Mouse (Mus musculus): ENCODE measurements at regions not wholly inside any gene's neighbourhood (a gene's known extent, or its start where the extent isn't known, plus 50 kb on each side); places are given as distances from the start of the nearest gene placed in this dataset.

GRCm38 (mm10) chr14:36819826-36820225 is 148.8 kb downstream of the Ccser2 start:
- no peak for ATAC-seq (ENCODE audit: insufficient number of reproducible peaks, insufficient read depth, low FRiP score, low read depth)
- no peaks in the 10 kb centered on the region for H3K36me3 ChIP-seq (ENCODE audit: control insufficient read depth, insufficient read depth, low read length)
- H3K27ac ChIP-seq (ENCODE audit: low read length): no peak overlapping the region
- no peak overlapping the region for H3K9ac ChIP-seq (replicated peaks; ENCODE audit: low read depth, low read length)
- H3K9me3 ChIP-seq (ENCODE audit: control insufficient read depth, low read depth, low read length): no peaks in the 10 kb centered on the region
- H3K4me1 ChIP-seq (ENCODE audit: control insufficient read depth, insufficient read depth, low read length): no peaks in the 10 kb centered on the region
- no peak overlapping the region for H3K4me3 ChIP-seq (ENCODE audit: low read depth, low read length)
- H3K27me3 ChIP-seq (ENCODE audit: control insufficient read depth, insufficient read depth, low read length): no peaks in the 10 kb centered on the region
- no peak overlapping the region for H3K4me2 ChIP-seq (replicated peaks; ENCODE audit: low read depth, low read length)
- WGBS: 86% methylated on average over 1 of the region's 1 CpGs

GRCm38 (mm10) chr14:36802418-36802817 is 166.2 kb downstream of the Ccser2 start:
- H3K36me3 ChIP-seq (ENCODE audit: control insufficient read depth, insufficient read depth, low read length): no peaks in the 10 kb centered on the region
- no peaks in the 10 kb centered on the region for H3K9me3 ChIP-seq (ENCODE audit: control insufficient read depth, low read depth, low read length)
- ATAC-seq (ENCODE audit: insufficient number of reproducible peaks, insufficient read depth, low FRiP score, low read depth): no peak
- H3K4me1 ChIP-seq (ENCODE audit: control insufficient read depth, insufficient read depth, low read length): no peaks in the 10 kb centered on the region
- no peak overlapping the region for H3K4me2 ChIP-seq (replicated peaks; ENCODE audit: low read depth, low read length)
- H3K9ac ChIP-seq (replicated peaks; ENCODE audit: low read depth, low read length): no peak overlapping the region
- WGBS: 82% methylated on average over 2 of the region's 3 CpGs
- H3K27ac ChIP-seq (ENCODE audit: low read length): no peak overlapping the region
- no peaks in the 10 kb centered on the region for H3K27me3 ChIP-seq (ENCODE audit: control insufficient read depth, insufficient read depth, low read length)
- no peak overlapping the region for H3K4me3 ChIP-seq (ENCODE audit: low read depth, low read length)

GRCm38 (mm10) chr14:36799820-36800219 is 168.8 kb downstream of the Ccser2 start:
- 88% methylated on average over 1 of the region's 1 CpGs for WGBS
- no peak overlapping the region for H3K27ac ChIP-seq (ENCODE audit: low read length)

GRCm38 (mm10) chr14:36781882-36782281 is 186.7 kb downstream of the Ccser2 start:
- no peaks in the 10 kb centered on the region for H3K4me1 ChIP-seq (ENCODE audit: control insufficient read depth, insufficient read depth, low read length)
- H3K9me3 ChIP-seq (ENCODE audit: control insufficient read depth, low read depth, low read length): no peaks in the 10 kb centered on the region
- H3K4me2 ChIP-seq (replicated peaks; ENCODE audit: low read depth, low read length): no peak overlapping the region
- no peaks in the 10 kb centered on the region for H3K36me3 ChIP-seq (ENCODE audit: control insufficient read depth, insufficient read depth, low read length)
- no peak overlapping the region for H3K27ac ChIP-seq (ENCODE audit: low read length)
- H3K4me3 ChIP-seq (ENCODE audit: low read depth, low read length): no peak overlapping the region
- H3K9ac ChIP-seq (replicated peaks; ENCODE audit: low read depth, low read length): no peak overlapping the region
- WGBS: 94% methylated on average over 2 of the region's 2 CpGs
- no peak for ATAC-seq (ENCODE audit: insufficient number of reproducible peaks, insufficient read depth, low FRiP score, low read depth)
- no peaks in the 10 kb centered on the region for H3K27me3 ChIP-seq (ENCODE audit: control insufficient read depth, insufficient read depth, low read length)

More at GRCm38 (mm10) chr14:36799820-36800219, 168.8 kb downstream of the Ccser2 start:
- Histone ChIP-seq H3K27me3 (ENCODE audit: control insufficient read depth, insufficient read depth, low read length) (no peaks in the 10 kb centered on the region), H3K9me3 (ENCODE audit: control insufficient read depth, low read depth, low read length) (no peaks in the 10 kb centered on the region), H3K9ac (replicated peaks; ENCODE audit: low read depth, low read length) (no peak overlapping the region), H3K36me3 (ENCODE audit: control insufficient read depth, insufficient read depth, low read length) (no peaks in the 10 kb centered on the region), H3K4me1 (ENCODE audit: control insufficient read depth, insufficient read depth, low read length) (no peaks in the 10 kb centered on the region), H3K4me2 (replicated peaks; ENCODE audit: low read depth, low read length) (no peak overlapping the region), H3K4me3 (ENCODE audit: low read depth, low read length) (no peak overlapping the region)
- ATAC-seq (ENCODE audit: insufficient number of reproducible peaks, insufficient read depth, low FRiP score, low read depth): no peak

- Histone ChIP-seq H3K4me3 (ENCODE audit: low read depth, low read length) (no peak overlapping the region), H3K9me3 (ENCODE audit: control insufficient read depth, low read depth, low read length) (no peaks in the 10 kb centered on the region), H3K4me2 (replicated peaks; ENCODE audit: low read depth, low read length) (no peak overlapping the region), H3K36me3 (ENCODE audit: control insufficient read depth, insufficient read depth, low read length) (no peaks in the 10 kb centered on the region), H3K4me1 (ENCODE audit: control insufficient read depth, insufficient read depth, low read length) (peaks cover 4% of the 10 kb centered on the region; the same call in 1 of the 2 replicates), H3K27ac (ENCODE audit: low read length) (no peak overlapping the region), H3K9ac (replicated peaks; ENCODE audit: low read depth, low read length) (no peak overlapping the region), H3K27me3 (ENCODE audit: control insufficient read depth, insufficient read depth, low read length) (no peaks in the 10 kb centered on the region)
- no peak for ATAC-seq (ENCODE audit: insufficient number of reproducible peaks, insufficient read depth, low FRiP score, low read depth)
- 52% methylated on average over 1 of the region's 1 CpGs for WGBS
Observed at GRCm38 (mm10) chr14:36778956-36779355, 189.6 kb downstream of the Ccser2 start.

- H3K4me3 ChIP-seq (ENCODE audit: low read depth, low read length): no peak overlapping the region
- H3K36me3 ChIP-seq (ENCODE audit: control insufficient read depth, insufficient read depth, low read length): no peaks in the 10 kb centered on the region
- no peaks in the 10 kb centered on the region for H3K9me3 ChIP-seq (ENCODE audit: control insufficient read depth, low read depth, low read length)
- H3K27ac ChIP-seq (ENCODE audit: low read length): no peak overlapping the region
- 53% methylated on average over 3 of the region's 3 CpGs for WGBS
- H3K4me2 ChIP-seq (replicated peaks; ENCODE audit: low read depth, low read length): no peak overlapping the region
- no peak overlapping the region for H3K9ac ChIP-seq (replicated peaks; ENCODE audit: low read depth, low read length)
- no peaks in the 10 kb centered on the region for H3K27me3 ChIP-seq (ENCODE audit: control insufficient read depth, insufficient read depth, low read length)
- H3K4me1 ChIP-seq (ENCODE audit: control insufficient read depth, insufficient read depth, low read length): peaks cover 4% of the 10 kb centered on the region; the same call in 1 of the 2 replicates
- peak; percentile 58; the same call in 1 of the 2 replicates for ATAC-seq (ENCODE audit: insufficient number of reproducible peaks, insufficient read depth, low FRiP score, low read depth)
Observed at GRCm38 (mm10) chr14:36774349-36774748, 194.2 kb downstream of the Ccser2 start.

- no peaks in the 10 kb centered on the region for H3K9me3 ChIP-seq (ENCODE audit: control insufficient read depth, low read depth, low read length)
- no peaks in the 10 kb centered on the region for H3K27me3 ChIP-seq (ENCODE audit: control insufficient read depth, insufficient read depth, low read length)
- ATAC-seq (ENCODE audit: insufficient number of reproducible peaks, insufficient read depth, low FRiP score, low read depth): no peak
- H3K4me3 ChIP-seq (ENCODE audit: low read depth, low read length): no peak overlapping the region
- H3K4me2 ChIP-seq (replicated peaks; ENCODE audit: low read depth, low read length): no peak overlapping the region
- H3K27ac ChIP-seq (ENCODE audit: low read length): no peak overlapping the region
- 76% methylated on average over 4 of the region's 4 CpGs for WGBS
- H3K36me3 ChIP-seq (ENCODE audit: control insufficient read depth, insufficient read depth, low read length): no peaks in the 10 kb centered on the region
- H3K9ac ChIP-seq (replicated peaks; ENCODE audit: low read depth, low read length): no peak overlapping the region
- H3K4me1 ChIP-seq (ENCODE audit: control insufficient read depth, insufficient read depth, low read length): no peaks in the 10 kb centered on the region
Observed at GRCm38 (mm10) chr14:36764377-36764776, 204.2 kb downstream of the Ccser2 start.

- ATAC-seq (ENCODE audit: insufficient number of reproducible peaks, insufficient read depth, low FRiP score, low read depth): no peak
- H3K9ac ChIP-seq (replicated peaks; ENCODE audit: low read depth, low read length): no peak overlapping the region
- H3K9me3 ChIP-seq (ENCODE audit: control insufficient read depth, low read depth, low read length): no peaks in the 10 kb centered on the region
- no peak overlapping the region for H3K4me3 ChIP-seq (ENCODE audit: low read depth, low read length)
- H3K36me3 ChIP-seq (ENCODE audit: control insufficient read depth, insufficient read depth, low read length): no peaks in the 10 kb centered on the region
- no peak overlapping the region for H3K4me2 ChIP-seq (replicated peaks; ENCODE audit: low read depth, low read length)
- no peaks in the 10 kb centered on the region for H3K27me3 ChIP-seq (ENCODE audit: control insufficient read depth, insufficient read depth, low read length)
- H3K4me1 ChIP-seq (ENCODE audit: control insufficient read depth, insufficient read depth, low read length): no peaks in the 10 kb centered on the region
- whole genome bisulfite sequencing: 74% methylated on average over 6 of the region's 6 CpGs
- H3K27ac ChIP-seq (ENCODE audit: low read length): no peak overlapping the region
Observed at GRCm38 (mm10) chr14:36756056-36756455, 212.5 kb downstream of the Ccser2 start.

- Histone ChIP-seq H3K4me3 (ENCODE audit: low read depth, low read length) (no peak overlapping the region), H3K36me3 (ENCODE audit: control insufficient read depth, insufficient read depth, low read length) (no peaks in the 10 kb centered on the region), H3K27ac (ENCODE audit: low read length) (no peak overlapping the region), H3K9ac (replicated peaks; ENCODE audit: low read depth, low read length) (no peak overlapping the region), H3K9me3 (ENCODE audit: control insufficient read depth, low read depth, low read length) (no peaks in the 10 kb centered on the region; the same call in 1 of the 2 replicates), H3K27me3 (ENCODE audit: control insufficient read depth, insufficient read depth, low read length) (no peaks in the 10 kb centered on the region), H3K4me2 (replicated peaks; ENCODE audit: low read depth, low read length) (no peak overlapping the region), H3K4me1 (ENCODE audit: control insufficient read depth, insufficient read depth, low read length) (no peaks in the 10 kb centered on the region)
- 90% methylated on average over 6 of the region's 6 CpGs for WGBS
- ATAC-seq (ENCODE audit: insufficient number of reproducible peaks, insufficient read depth, low FRiP score, low read depth): no peak
Observed at GRCm38 (mm10) chr14:36748130-36748883, 220.3 kb downstream of the Ccser2 start.
